Mouse (Mus musculus) forebrain, embryonic 16.5 days (tissue): ENCODE data around the gene Kcnk10. TPM values are rescaled to one million over a fixed set of nuclear protein-coding genes. Genes with fewer than 3 reads are reported as not detected.

Experiments
- ATAC-seq: fragments of 200-750 bp; cut with Nextera tagmentation; 2 replicates; pipeline ENCODE4 v1.8.0; 2017; ENCODE audit warnings: mild to moderate bottlenecking, moderate library complexity
- H3K27ac ChIP-seq: fragments of 300-500 bp; sonication (generic); 2 replicates; pipeline ENCODE4 v1.5.1; 2014; ENCODE audit warnings: low read length, control low read depth
- H3K27me3 ChIP-seq: fragments of 300-500 bp; sonication (generic); replicated peaks from 2 replicates; pipeline ENCODE4 v1.6.1; 2014; ENCODE audit warnings: low read length; ENCODE audit not compliant: control insufficient read depth, insufficient read depth
- H3K36me3 ChIP-seq: fragments of 300-500 bp; sonication (generic); 2 replicates; pipeline ENCODE4 v1.6.1; 2014; ENCODE audit not compliant: control insufficient read depth, insufficient read depth
- H3K4me1 ChIP-seq: fragments of 300-500 bp; sonication (generic); replicated peaks from 2 replicates; pipeline ENCODE4 v1.6.1; 2014; ENCODE audit warnings: low read length; ENCODE audit not compliant: control insufficient read depth, insufficient read depth
- H3K4me2 ChIP-seq: fragments of 300-500 bp; sonication (generic); 2 replicates; pipeline ENCODE4 v1.6.1; 2014; ENCODE audit warnings: mild to moderate bottlenecking, low read length, control low read depth
- H3K4me3 ChIP-seq: fragments of 300-500 bp; sonication (generic); replicated peaks from 2 replicates; pipeline ENCODE4 v1.5.1; 2014; ENCODE audit warnings: mild to moderate bottlenecking, low read length, control low read depth
- H3K9ac ChIP-seq: fragments of 300-500 bp; sonication (generic); replicated peaks from 2 replicates; pipeline ENCODE4 v1.6.1; 2014; ENCODE audit warnings: low read depth, low read length, control low read depth
- H3K9me3 ChIP-seq: fragments of 300-500 bp; sonication (generic); 2 replicates; pipeline ENCODE4 v1.6.1; 2016; ENCODE audit warnings: low read length; ENCODE audit not compliant: control insufficient read depth
- WGBS: fragments of 180-500 bp; shearing (Covaris S2); extraction: QIAGEN DNeasy Blood & Tissue Kit; methylation state at CpG from one replicate; pipeline ENCODE4 v1.1.7; 2014; 5-methylcytosine and 5-hydroxymethylcytosine counted together
- polyA plus RNA-seq: library from polyadenylated mRNA; unstranded; fragments of >200 nt; fragmentation: Nextera tagmentation; extraction: Ambion mirVana; gene quantifications from 2 replicates; pipeline ENCODE4 v1.2.1, GENCODE M21; 2015

Kcnk10 gene
- polyA plus RNA-seq, 1 experiment from 2014 or later, result 58.8 TPM

- no peak overlapping the region for H3K27ac ChIP-seq
- no peak overlapping the region for H3K4me2 ChIP-seq
- H3K4me1 ChIP-seq, result peaks cover 11% of the 10 kb centered on the region; the same call in 1 of the 2 replicates
- WGBS, result over 99% methylated on average over 8 of the region's 8 CpGs
- ATAC-seq, result no peak
- no peak overlapping the region for H3K9ac ChIP-seq
- H3K27me3 ChIP-seq, result no peaks in the 10 kb centered on the region
- no peak overlapping the region for H3K4me3 ChIP-seq
- peaks cover 12% of the 10 kb centered on the region; the same call in 1 of the 2 replicates for H3K36me3 ChIP-seq
- no peaks in the 10 kb centered on the region for H3K9me3 ChIP-seq
These were observed 49.5 kb downstream of the Kcnk10 start for GRCm38 (mm10) chr12:98528635-98529034.

GRCm38 (mm10) chr12:98525361-98525760 is 52.7 kb downstream of the Kcnk10 start:
- H3K4me2 ChIP-seq, result no peak overlapping the region
- H3K4me1 ChIP-seq, result peaks cover 19% of the 10 kb centered on the region
- 79% methylated on average over 8 of the region's 8 CpGs for WGBS
- H3K9ac ChIP-seq, result no peak overlapping the region
- H3K27ac ChIP-seq, result peak overlapping the region; percentile 46; the same call in 1 of the 2 replicates
- H3K36me3 ChIP-seq, result peaks cover 15% of the 10 kb centered on the region
- no peaks in the 10 kb centered on the region for H3K9me3 ChIP-seq
- no peaks in the 10 kb centered on the region for H3K27me3 ChIP-seq
- H3K4me3 ChIP-seq, result no peak overlapping the region
- no peak for ATAC-seq

- H3K4me2 ChIP-seq, result no peak overlapping the region
- H3K27me3 ChIP-seq, result no peaks in the 10 kb centered on the region
- peak; percentile 64 for ATAC-seq
- peaks cover 17% of the 10 kb centered on the region for H3K4me1 ChIP-seq
- H3K4me3 ChIP-seq, result no peak overlapping the region
- no peak overlapping the region for H3K9ac ChIP-seq
- peaks cover 15% of the 10 kb centered on the region for H3K36me3 ChIP-seq
- H3K27ac ChIP-seq, result peak overlapping the region; percentile 79
- WGBS, result 26% methylated on average over 13 of the region's 13 CpGs
- no peaks in the 10 kb centered on the region for H3K9me3 ChIP-seq
These were observed 53.5 kb downstream of the Kcnk10 start for GRCm38 (mm10) chr12:98524331-98525311.

GRCm38 (mm10) chr12:98521311-98521710 is 56.8 kb downstream of the Kcnk10 start:
- Histone ChIP-seq H3K4me2 (no peak overlapping the region), H3K4me1 (peaks cover 17% of the 10 kb centered on the region), H3K36me3 (peaks cover 18% of the 10 kb centered on the region), H3K27me3 (no peaks in the 10 kb centered on the region), H3K9me3 (no peaks in the 10 kb centered on the region), H3K4me3 (no peak overlapping the region), H3K9ac (no peak overlapping the region), H3K27ac (no peak overlapping the region)
- ATAC-seq, result no peak
- WGBS, result 92% methylated on average over 4 of the region's 4 CpGs

- WGBS, result 39% methylated on average over 4 of the region's 4 CpGs
- no peak overlapping the region for H3K9ac ChIP-seq
- ATAC-seq, result peak; percentile 39; the same call in 1 of the 2 replicates
These were observed 57.6 kb downstream of the Kcnk10 start for GRCm38 (mm10) chr12:98520568-98520931.

GRCm38 (mm10) chr12:98519866-98520567 is 58.1 kb downstream of the Kcnk10 start:
- 76% methylated on average over 7 of the region's 7 CpGs for WGBS
- ATAC-seq, result no peak
- Histone ChIP-seq H3K4me3 (no peak overlapping the region), H3K36me3 (peaks cover 16% of the 10 kb centered on the region), H3K4me2 (no peak overlapping the region), H3K27me3 (no peaks in the 10 kb centered on the region), H3K4me1 (peaks cover 17% of the 10 kb centered on the region), H3K9me3 (no peaks in the 10 kb centered on the region), H3K9ac (no peak overlapping the region), H3K27ac (peak overlapping the region; percentile 12)

More at GRCm38 (mm10) chr12:98520568-98520931, 57.6 kb downstream of the Kcnk10 start:
- no peaks in the 10 kb centered on the region for H3K27me3 ChIP-seq
- peaks cover 17% of the 10 kb centered on the region for H3K4me1 ChIP-seq
- H3K4me2 ChIP-seq, result no peak overlapping the region
- peak overlapping the region; percentile 12 for H3K27ac ChIP-seq
- H3K4me3 ChIP-seq, result no peak overlapping the region
- peaks cover 16% of the 10 kb centered on the region for H3K36me3 ChIP-seq
- H3K9me3 ChIP-seq, result no peaks in the 10 kb centered on the region

GRCm38 (mm10) chr12:98505601-98506000 is 72.5 kb downstream of the Kcnk10 start:
- H3K4me2 ChIP-seq, result no peak overlapping the region
- no peak overlapping the region for H3K27ac ChIP-seq
- H3K36me3 ChIP-seq, result peaks cover 8% of the 10 kb centered on the region; the same call in 1 of the 2 replicates
- H3K27me3 ChIP-seq, result no peaks in the 10 kb centered on the region
- no peak overlapping the region for H3K4me3 ChIP-seq
- 30% methylated on average over 4 of the region's 4 CpGs for WGBS
- H3K9ac ChIP-seq, result no peak overlapping the region
- no peaks in the 10 kb centered on the region for H3K4me1 ChIP-seq
- peak; percentile 54 for ATAC-seq
- no peaks in the 10 kb centered on the region for H3K9me3 ChIP-seq

- H3K27me3 ChIP-seq, result no peaks in the 10 kb centered on the region
- WGBS, result 84% methylated on average over 11 of the region's 11 CpGs
- H3K4me2 ChIP-seq, result no peak overlapping the region
- no peaks in the 10 kb centered on the region for H3K9me3 ChIP-seq
- no peak overlapping the region for H3K4me3 ChIP-seq
- H3K4me1 ChIP-seq, result no peaks in the 10 kb centered on the region
- ATAC-seq, result no peak
- H3K36me3 ChIP-seq, result peaks cover 3% of the 10 kb centered on the region; the same call in 1 of the 2 replicates
- no peak overlapping the region for H3K9ac ChIP-seq
- no peak overlapping the region for H3K27ac ChIP-seq
These were observed 76.4 kb downstream of the Kcnk10 start for GRCm38 (mm10) chr12:98501528-98502280.
